Mouse (Mus musculus): Measurements from ENCODE around the gene Pam.

Gene Pam

DNA sequence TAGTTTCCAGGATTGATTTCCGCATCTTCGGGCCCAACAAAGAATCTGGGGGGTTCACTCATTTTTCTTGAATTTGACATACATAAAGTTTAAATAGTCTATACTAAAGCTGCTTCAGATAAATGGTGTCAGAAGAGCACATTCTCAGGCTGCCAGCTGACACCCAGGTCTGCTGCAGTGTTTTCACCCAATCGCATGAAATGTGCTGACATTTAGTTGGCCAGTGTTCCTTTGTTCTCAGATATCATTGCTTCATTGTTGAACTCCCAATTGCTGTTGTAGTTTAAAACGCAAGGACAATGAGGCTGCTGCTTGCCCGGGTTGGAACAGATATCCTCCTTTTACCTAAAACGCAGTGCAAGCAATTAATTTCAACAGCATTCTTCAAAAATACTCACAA is 334.0 kb downstream of the Pam start:
- no peak for DNase-seq (ENCODE audit: low read depth)

DNA sequence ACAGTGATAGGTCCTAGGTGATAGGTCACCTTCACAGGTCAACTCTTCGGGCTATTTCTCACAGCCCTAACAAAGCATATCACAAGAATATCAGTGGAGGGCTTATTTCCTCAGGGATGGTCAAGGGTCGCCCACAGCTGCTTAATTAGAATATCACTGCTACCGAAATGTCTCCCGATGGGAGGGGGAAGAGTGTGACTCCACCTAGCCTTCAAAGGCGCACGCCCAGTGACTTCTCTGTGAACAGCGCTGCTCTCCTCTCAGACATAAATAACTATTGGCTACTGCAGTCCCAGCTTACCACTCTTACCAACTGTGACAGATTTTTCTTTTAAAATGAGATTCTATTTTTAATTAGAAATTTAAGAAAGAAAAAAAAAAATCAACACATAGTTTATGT is 334.8 kb downstream of the Pam start:
- DNase-seq (ENCODE audit: low read depth) = no peak

DNA sequence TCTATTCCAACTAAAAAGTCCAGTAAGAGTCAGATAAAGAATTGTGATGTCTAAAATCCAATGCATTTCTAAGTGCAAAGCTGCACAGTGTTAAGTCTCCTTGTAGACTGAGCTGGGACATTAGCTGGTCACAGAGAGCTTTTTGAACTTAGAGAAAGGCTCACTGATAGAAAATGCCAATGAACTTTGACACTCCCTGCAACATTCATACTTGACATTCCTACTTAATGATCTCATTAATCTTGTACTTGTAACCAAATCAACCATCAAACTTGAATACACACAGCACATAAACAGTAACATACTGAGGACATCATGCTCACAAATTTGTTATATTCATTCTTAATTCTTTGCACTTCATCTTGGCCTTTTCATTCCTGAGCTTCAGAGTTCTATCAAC is 335.6 kb downstream of the Pam start:
- no peak for DNase-seq (ENCODE audit: low read depth)

DNA sequence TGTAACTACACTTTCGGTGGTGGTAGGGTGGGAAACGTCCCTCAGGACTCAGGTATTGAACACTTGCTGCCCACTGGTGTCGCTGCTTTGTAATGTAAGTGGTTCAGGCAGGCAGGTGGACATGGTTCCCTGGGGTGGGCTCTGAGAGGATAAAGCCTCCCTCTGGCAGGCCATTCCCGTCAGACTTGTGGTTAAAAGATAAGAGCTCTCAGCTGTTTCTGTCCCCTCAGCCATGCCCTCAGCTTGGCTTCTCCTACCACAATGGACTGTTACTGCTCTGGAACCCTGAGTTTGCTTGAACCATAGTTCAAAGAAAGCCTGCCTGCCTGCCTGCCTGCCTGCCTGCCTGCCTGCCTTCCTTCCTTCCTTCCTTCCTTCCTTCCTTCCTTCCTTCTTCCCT is 341.1 kb downstream of the Pam start:
- no peak for DNase-seq (ENCODE audit: low read depth)

DNA sequence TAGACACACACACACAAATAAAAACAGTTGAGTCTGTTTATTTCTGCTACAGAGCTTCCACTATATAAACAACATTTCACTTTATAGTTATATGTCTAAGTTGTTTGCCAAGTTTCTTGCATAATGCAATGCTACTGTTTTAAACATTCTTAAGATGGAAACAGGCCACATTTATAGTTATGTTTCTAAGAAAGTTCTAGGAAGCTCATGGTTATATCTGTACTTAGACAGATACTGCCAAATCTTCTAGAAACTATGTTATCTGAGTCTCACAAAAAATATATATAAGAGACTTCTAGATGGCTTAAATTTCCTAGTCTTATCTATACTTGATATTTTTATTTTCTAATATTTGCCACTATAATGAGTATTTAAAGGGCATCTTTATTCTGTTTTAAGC is 342.2 kb downstream of the Pam start:
- DNase-seq (ENCODE audit: low read depth) = no peak

DNA sequence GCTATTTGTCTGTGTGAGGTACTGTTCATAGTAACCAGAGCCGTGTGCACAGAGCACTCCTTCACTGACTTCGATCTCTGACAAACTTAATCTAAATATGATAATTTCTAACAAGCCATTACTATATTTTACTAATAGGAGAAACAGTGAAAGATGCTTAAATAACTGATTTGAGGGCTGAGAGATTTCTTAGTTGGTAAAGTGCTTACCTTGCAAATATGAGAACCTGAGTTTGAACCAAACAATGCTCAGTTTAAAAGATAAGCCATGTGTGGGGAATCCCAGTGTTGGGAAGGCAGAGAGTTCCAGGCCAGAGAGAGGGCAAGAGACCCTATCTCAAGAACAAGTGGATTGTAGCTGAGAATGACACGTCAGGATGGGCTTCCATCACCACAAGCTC is 347.3 kb downstream of the Pam start:
- DNase-seq (ENCODE audit: low read depth) = no peak

DNA sequence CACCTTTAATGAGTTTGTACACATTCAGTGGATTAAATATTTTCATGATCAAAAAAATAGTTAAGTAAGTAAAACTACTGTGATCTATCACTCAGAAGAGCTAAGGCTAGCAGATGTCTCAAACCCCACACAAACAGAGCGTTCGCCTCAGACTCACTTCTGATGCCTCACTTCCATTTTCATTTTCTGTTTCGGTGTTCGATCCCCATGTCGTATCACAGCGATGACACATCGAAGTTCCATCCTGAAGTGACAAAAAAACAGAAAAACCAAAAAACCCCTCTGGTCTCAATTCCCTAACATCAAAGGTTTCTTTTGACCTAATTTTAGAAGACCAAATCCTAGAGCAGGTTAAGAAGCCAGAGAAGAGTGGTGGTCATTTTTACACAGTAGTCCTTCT is 349.2 kb downstream of the Pam start:
- DNase-seq (ENCODE audit: low read depth) = no peak

DNA sequence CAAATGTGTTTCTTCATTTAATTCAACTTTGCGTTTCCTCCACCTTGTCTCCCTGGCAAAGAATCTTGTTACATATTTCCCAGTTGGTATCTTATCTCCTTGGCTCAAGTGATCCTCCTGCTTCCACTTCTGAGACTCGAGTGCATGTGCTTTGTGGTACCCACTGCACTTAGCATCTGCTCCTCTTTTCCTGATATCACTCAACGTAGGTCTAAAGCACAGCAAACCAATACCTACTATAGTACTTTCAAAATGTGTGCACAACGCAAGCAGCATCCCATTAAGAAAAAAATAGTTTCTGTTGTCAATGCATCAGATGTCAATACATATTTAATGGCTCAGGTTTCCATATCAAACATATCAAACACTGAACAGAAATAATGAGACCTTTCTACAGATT is 349.7 kb downstream of the Pam start:
- no peak for DNase-seq (ENCODE audit: low read depth)
